Mouse (Mus musculus) G1E (cell line): ENCODE measurements around the gene Cox6a2.

Experiments
- CTCF ChIP-seq: IDR thresholded peaks from 2 replicates; pipeline ENCODE4 v1.5.1; 2012; ENCODE audit warnings: low read depth, low read length, inconsistent platforms, mixed read lengths
- GATA1 ChIP-seq: IDR thresholded peaks from 2 replicates; pipeline ENCODE4 v1.6.1; 2012; ENCODE audit warnings: borderline replicate concordance, low read length, inconsistent platforms, mixed read lengths
- POLR2AphosphoS5 ChIP-seq: IDR thresholded peaks from 2 replicates; pipeline ENCODE4 v1.6.1; 2012; ENCODE audit warnings: low read depth, low read length, inconsistent platforms; ENCODE audit not compliant: insufficient replicate concordance
- TAL1 ChIP-seq: conservative IDR thresholded peaks from 2 replicates; pipeline ENCODE4 v1.6.1; 2012; ENCODE audit warnings: low read depth, low read length, inconsistent platforms, mixed read lengths

DNA sequence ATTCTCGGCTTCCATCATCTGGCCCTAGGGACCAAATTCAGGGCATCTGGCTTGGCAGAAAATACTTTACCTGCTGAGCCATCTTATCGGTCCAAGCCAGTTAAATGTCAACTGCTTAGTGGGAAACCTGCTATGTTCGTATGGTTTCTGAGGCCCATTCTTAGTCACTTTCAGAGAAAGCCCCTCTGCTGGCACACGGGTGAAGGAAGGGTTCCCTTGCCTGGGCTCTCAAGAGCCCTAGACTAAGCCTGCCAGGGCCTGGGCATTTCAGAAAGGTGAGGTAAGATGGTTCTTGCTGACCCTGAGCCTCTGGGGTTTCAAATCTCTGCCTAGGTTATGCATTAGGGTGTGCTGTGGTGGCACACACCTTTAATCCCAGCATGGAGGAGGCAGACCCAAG lies 39.4 kb upstream of the Cox6a2 start:
- TF ChIP-seq CTCF (no peak), TAL1 (no peak), GATA1 (no peak), POLR2AphosphoS5 (no peak)
